Mouse (Mus musculus): Measurements from ENCODE around the gene Psmd10. TPM values are rescaled to one million over a fixed set of nuclear protein-coding genes. Genes with fewer than 3 reads are reported as not detected.

Gene Psmd10
- total RNA-seq, 4 experiments from 2014 or later = 9.9 to 12.5 (median 11.1) TPM

Other genes with a start within 250 kb of the Psmd10 start
- not detected for gene Tex13b, start 143.3 kb downstream of the Psmd10 start, total RNA-seq (2022)
- not detected for gene Vsig1, start 49.1 kb downstream of the Psmd10 start, total RNA-seq (2022)
- gene Atg4a, start 179 bp upstream of the Psmd10 start, total RNA-seq (2022) = 10 to 100 TPM; 18.2 to 29.3 (median 24.1) TPM

Measured in gastrocnemius, adult 8-10 months (tissue).